In the genomic region with DNA sequence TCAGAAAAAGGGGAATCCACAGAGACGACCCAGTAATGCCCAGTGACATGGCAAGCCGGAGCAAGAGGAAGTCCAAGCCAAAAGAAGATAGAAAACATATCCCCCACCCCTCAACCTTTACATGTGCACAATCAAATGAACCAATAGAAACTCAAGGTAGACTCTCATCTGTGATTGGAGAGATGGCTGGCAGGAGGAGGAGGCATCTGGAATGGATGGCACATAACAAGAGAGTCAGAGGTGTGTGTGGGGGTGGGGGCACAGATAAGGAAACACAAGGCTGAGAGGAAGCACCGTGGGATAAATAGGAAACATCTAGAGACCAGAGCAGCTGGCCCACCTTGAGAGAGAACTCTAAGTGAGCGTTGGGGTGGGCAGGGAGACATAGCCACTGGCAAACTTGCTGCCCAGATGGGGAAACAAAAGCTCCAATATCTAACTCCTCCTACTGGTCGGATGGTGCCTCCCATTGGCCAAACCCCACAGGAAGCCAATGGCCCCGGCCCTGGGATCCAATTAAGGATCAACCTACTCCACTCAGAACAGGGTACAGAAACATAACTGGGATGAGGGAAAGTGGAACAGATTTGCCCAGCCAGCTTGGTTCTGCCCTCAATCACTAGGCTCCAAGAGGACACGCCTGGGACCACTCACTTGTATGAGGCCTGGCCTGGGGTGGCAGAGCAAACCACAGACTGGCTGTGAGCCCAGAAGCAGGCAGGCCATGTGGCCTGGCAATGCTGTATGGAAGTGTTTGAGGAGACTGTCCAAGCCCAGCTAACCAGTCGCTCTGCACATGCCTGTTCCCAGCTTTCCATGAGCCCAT, we compare ENCODE assay signal across 10 mouse cellular contexts.
DNase-seq lines count a peak whose midpoint lies in the region; ATAC-seq and TF ChIP-seq lines count a peak whose summit lies in the region.
"Had no signal": no experiment of that assay in that cellular context is flagged by ENCODE, and none has a peak within 500 bp of the region (broad histone marks: within the 10 kb centered on the region; RNA-seq: fewer than 3 reads in every experiment).

No protein-coding gene starts in this region.

- no peaks in the 10 kb centered on the region for H3K9me3 ChIP-seq in hindbrain, embryonic 15.5 days
- H3K9me3 ChIP-seq in hindbrain, embryonic 13.5 days = no peaks in the 10 kb centered on the region
- H3K9me3 ChIP-seq in midbrain, embryonic 11.5 days (ENCODE audit: control insufficient read depth, low read length) = no peaks in the 10 kb centered on the region
- H3K9me3 ChIP-seq: intestine, embryonic 15.5 days; limb, embryonic 12.5 days had no signal

- H3K4me2 ChIP-seq in hindbrain, embryonic 15.5 days = no peak overlapping the region
- no peak overlapping the region for H3K4me2 ChIP-seq in hindbrain, embryonic 13.5 days
- no peak overlapping the region for H3K4me2 ChIP-seq in midbrain, embryonic 11.5 days
- H3K4me2 ChIP-seq: intestine, embryonic 15.5 days; limb, embryonic 12.5 days had no signal

- 49% methylated on average over 8 of the region's 8 CpGs for WGBS in hindbrain, embryonic 15.5 days
- 53% methylated on average over 8 of the region's 8 CpGs for WGBS in hindbrain, embryonic 13.5 days
- 51% methylated on average over 8 of the region's 8 CpGs for WGBS in midbrain, embryonic 11.5 days

- DNase-seq in NIH3T3 (ENCODE audit: low read depth) = peak; percentile 68
- DNase-seq in frontal cortex, postnatal 25 days (ENCODE audit: low spot score in 2 of 2) = no peak
- no peak for DNase-seq in midbrain, embryonic 11.5 days (ENCODE audit: low spot score, missing footprints)

- no peaks in the 10 kb centered on the region for H3K79me3 ChIP-seq in C2C12 (ENCODE audit: low read depth)

- no peak overlapping the region for H3K9ac ChIP-seq in hindbrain, embryonic 15.5 days
- H3K9ac ChIP-seq in hindbrain, embryonic 13.5 days = no peak overlapping the region
- H3K9ac ChIP-seq in midbrain, embryonic 11.5 days (ENCODE audit: low read length) = no peak overlapping the region
- H3K9ac ChIP-seq: intestine, embryonic 15.5 days; limb, embryonic 12.5 days had no signal

- H3K36me3 ChIP-seq in hindbrain, embryonic 15.5 days = no peaks in the 10 kb centered on the region
- no peaks in the 10 kb centered on the region for H3K36me3 ChIP-seq in hindbrain, embryonic 13.5 days
- H3K36me3 ChIP-seq in C2C12 (ENCODE audit: control insufficient read depth, insufficient read depth) = no peaks in the 10 kb centered on the region
- H3K36me3 ChIP-seq in midbrain, embryonic 11.5 days (ENCODE audit: control insufficient read depth, insufficient read depth, low read length) = no peaks in the 10 kb centered on the region
- H3K36me3 ChIP-seq: intestine, embryonic 15.5 days; limb, embryonic 12.5 days had no signal

- peaks cover 21% of the 10 kb centered on the region for H3K4me1 ChIP-seq in hindbrain, embryonic 15.5 days (replicated peaks)
- peaks cover 45% of the 10 kb centered on the region for H3K4me1 ChIP-seq in hindbrain, embryonic 13.5 days (replicated peaks)
- H3K4me1 ChIP-seq in midbrain, embryonic 11.5 days (ENCODE audit: control insufficient read depth, insufficient read depth, low read length) = peaks cover 22% of the 10 kb centered on the region

- no peak for TF ChIP-seq CTCF in C2C12 (IDR thresholded peaks at IDR 0.05; ENCODE audit: control insufficient read depth, insufficient read depth, insufficient read length)

- H3K4me3 ChIP-seq in hindbrain, embryonic 15.5 days = no peak overlapping the region
- H3K4me3 ChIP-seq in hindbrain, embryonic 13.5 days = no peak overlapping the region
- no peak overlapping the region for H3K4me3 ChIP-seq in C2C12 (ENCODE audit: insufficient read depth, poor library complexity, severe bottlenecking)
- no peak overlapping the region for H3K4me3 ChIP-seq in midbrain, embryonic 11.5 days (ENCODE audit: low read depth, low read length)
- H3K4me3 ChIP-seq: erythroblast, embryonic 14.5 days; intestine, embryonic 15.5 days; limb, embryonic 12.5 days had no signal

- H3K27ac ChIP-seq in hindbrain, embryonic 15.5 days (replicated peaks) = no peak overlapping the region
- H3K27ac ChIP-seq in hindbrain, embryonic 13.5 days = no peak overlapping the region
- no peak overlapping the region for H3K27ac ChIP-seq in midbrain, embryonic 11.5 days (ENCODE audit: low read depth, low read length)
- H3K27ac ChIP-seq: intestine, embryonic 15.5 days; limb, embryonic 12.5 days had no signal

- peak; percentile 35; the same call in 1 of the 2 replicates for ATAC-seq in hindbrain, embryonic 15.5 days (ENCODE audit: low FRiP score, low read depth)
- no peak for ATAC-seq in hindbrain, embryonic 13.5 days (ENCODE audit: low FRiP score)
- ATAC-seq in hematopoietic stem cell, adult 5-6 weeks (replicated peaks in 1 of 2; ENCODE audit: insufficient read depth in 1 of 2, low FRiP score in 2 of 2, low TSS enrichment in 1 of 2, low read depth in 1 of 2, poor library complexity in 2 of 2, severe bottlenecking in 2 of 2) = peak; percentile 77 to 81
- ATAC-seq in midbrain, embryonic 11.5 days (ENCODE audit: low FRiP score) = no peak
- ATAC-seq: intestine, embryonic 15.5 days had no signal

- peaks cover 26% of the 10 kb centered on the region for H3K27me3 ChIP-seq in hindbrain, embryonic 15.5 days
- peaks cover 65% of the 10 kb centered on the region for H3K27me3 ChIP-seq in hindbrain, embryonic 13.5 days
- H3K27me3 ChIP-seq in C2C12 (ENCODE audit: control insufficient read depth, insufficient read depth, insufficient read length) = no peaks in the 10 kb centered on the region
- peaks cover 29% of the 10 kb centered on the region for H3K27me3 ChIP-seq in midbrain, embryonic 11.5 days (ENCODE audit: control insufficient read depth, insufficient read depth, low read length)

- no peaks in the 10 kb centered on the region for H3K79me2 ChIP-seq in C2C12 (ENCODE audit: control insufficient read depth, insufficient read depth)

- H3ac ChIP-seq in C2C12 (ENCODE audit: control insufficient read depth, insufficient read length, low read depth) = no peak overlapping the region

TF ChIP-seq in C2C12, 6 proteins besides CTCF, POLR2A, EP300 and RAD21:
- no peak for TF ChIP-seq MYOD1 (IDR thresholded peaks at IDR 0.05; ENCODE audit: control insufficient read depth, insufficient read length, low read depth)
- TF ChIP-seq USF1 (IDR thresholded peaks at IDR 0.05; ENCODE audit: low read depth) = peak; percentile 12
- peak; percentile 56 for TF ChIP-seq MAX (IDR thresholded peaks at IDR 0.05)
- no peak for TF ChIP-seq FOSL1 (IDR thresholded peaks at IDR 0.05; ENCODE audit: insufficient read depth, low read length, poor library complexity, severe bottlenecking)
- no peak for TF ChIP-seq CEBPB (IDR thresholded peaks at IDR 0.05; ENCODE audit: low read depth)
- no peak for TF ChIP-seq MYOG (IDR thresholded peaks at IDR 0.05; ENCODE audit: control insufficient read depth, extremely low read depth, insufficient read length)
TF ChIP-seq in C2C12: peak in this region for 2.

Comparison
In these comparisons a context has a peak if more than half of its experiments do, and no peak if none do; other contexts are left out.
1. ATAC-seq: peak in hindbrain, embryonic 15.5 days (single experiment) and hematopoietic stem cell, adult 5-6 weeks (2 of 2); none in hindbrain, embryonic 13.5 days (single experiment) and midbrain, embryonic 11.5 days (single experiment).